Mouse (Mus musculus) liver, postnatal 0 days (tissue): Measurements from ENCODE around the gene Dock1.

Experiments used
- CTCF ChIP-seq: sonication (generic); IDR thresholded peaks from 2 replicates; pipeline ENCODE4 v1.5.1; 2016; ENCODE audit warnings: antibody characterized with exemption, low read depth
- EP300 ChIP-seq: IDR thresholded peaks from 2 replicates; pipeline ENCODE4 v1.6.1; 2016; ENCODE audit warnings: antibody characterized with exemption, low read depth, mild to moderate bottlenecking

DNA sequence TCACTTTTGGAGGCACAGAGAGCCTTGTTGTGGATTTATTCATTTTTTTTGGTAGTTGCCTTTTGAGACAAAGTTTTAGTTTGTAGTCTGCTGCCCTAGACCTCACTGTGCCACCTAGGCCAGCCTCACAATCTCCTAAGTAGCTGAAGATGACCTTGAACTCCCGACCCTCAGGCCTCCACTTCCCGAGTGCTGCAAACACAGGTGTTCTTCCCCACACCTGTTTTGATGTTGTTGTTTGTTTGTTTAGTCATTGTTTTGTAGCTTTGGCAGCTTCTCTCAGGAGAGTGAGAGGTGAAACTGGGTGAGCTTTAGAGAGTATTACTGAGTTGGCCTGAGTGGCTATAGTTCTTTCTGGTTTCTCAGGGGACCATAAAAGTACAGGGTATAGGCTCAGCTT lies 9.7 kb downstream of the Dock1 start:
- no peak for TF ChIP-seq CTCF
- no peak for TF ChIP-seq EP300
